Mouse (Mus musculus) megakaryocyte, embryonic 14.5 days (primary cell): ENCODE measurements around the gene Gm45021.

Source experiments
- FLI1 ChIP-seq: IDR thresholded peaks from 2 replicates; pipeline ENCODE4 v1.6.1; 2012; ENCODE audit warnings: low read length, inconsistent platforms, mixed read lengths
- GATA1 ChIP-seq: IDR thresholded peaks from 3 replicates; pipeline ENCODE4 v1.6.1; 2012; ENCODE audit warnings: mixed read lengths, low read length, inconsistent platforms, borderline replicate concordance

GRCm38 (mm10) chr6:48609512-48609911 lies 20.1 kb downstream of the Gm45021 start:
- TF ChIP-seq GATA1, result no peak
- no peak for TF ChIP-seq FLI1
